Mouse (Mus musculus): ENCODE measurements around the gene Opcml. TPM values are rescaled to one million over a fixed set of nuclear protein-coding genes. Genes with fewer than 3 reads are reported as not detected.

Gene Opcml
- polyA plus RNA-seq, 1 experiment from 2014 or later: 7.6 TPM

DNA sequence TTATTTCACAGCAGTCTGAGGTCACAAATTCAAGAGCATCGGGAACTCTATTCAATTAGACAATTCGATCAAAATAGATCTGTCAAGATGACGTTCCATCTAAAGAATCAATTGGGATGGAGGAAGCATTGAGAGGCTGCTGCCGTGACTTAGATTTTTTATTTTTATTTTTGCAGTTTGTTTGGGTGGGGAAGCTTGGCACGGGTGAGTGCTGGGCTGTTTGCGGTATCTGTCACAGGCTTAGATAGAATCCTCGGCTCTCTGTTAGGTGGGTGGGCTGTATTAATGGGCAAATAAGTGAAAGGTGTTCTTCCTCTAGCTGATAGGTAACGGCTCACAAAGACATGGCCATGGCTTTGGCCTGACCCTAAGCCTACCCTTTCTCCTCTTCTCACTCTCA lies 654.4 kb downstream of the Opcml start:
- no peak overlapping the region for H3K9ac ChIP-seq (replicated peaks; ENCODE audit: low read depth, low read length)
- no peak for ATAC-seq (ENCODE audit: insufficient number of reproducible peaks, insufficient read depth, low FRiP score, low read depth)
- no peaks in the 10 kb centered on the region for H3K4me1 ChIP-seq (ENCODE audit: control insufficient read depth, insufficient read depth, low read length)
- WGBS: 67% methylated on average over 8 of the region's 8 CpGs
- no peak overlapping the region for H3K27ac ChIP-seq (ENCODE audit: low read length)
- H3K9me3 ChIP-seq (ENCODE audit: control insufficient read depth, low read depth, low read length): no peaks in the 10 kb centered on the region
- no peak overlapping the region for H3K4me2 ChIP-seq (replicated peaks; ENCODE audit: low read depth, low read length)
- H3K4me3 ChIP-seq (ENCODE audit: low read depth, low read length): no peak overlapping the region
- H3K36me3 ChIP-seq (ENCODE audit: control insufficient read depth, insufficient read depth, low read length): no peaks in the 10 kb centered on the region
- H3K27me3 ChIP-seq (ENCODE audit: control insufficient read depth, insufficient read depth, low read length): no peaks in the 10 kb centered on the region

DNA sequence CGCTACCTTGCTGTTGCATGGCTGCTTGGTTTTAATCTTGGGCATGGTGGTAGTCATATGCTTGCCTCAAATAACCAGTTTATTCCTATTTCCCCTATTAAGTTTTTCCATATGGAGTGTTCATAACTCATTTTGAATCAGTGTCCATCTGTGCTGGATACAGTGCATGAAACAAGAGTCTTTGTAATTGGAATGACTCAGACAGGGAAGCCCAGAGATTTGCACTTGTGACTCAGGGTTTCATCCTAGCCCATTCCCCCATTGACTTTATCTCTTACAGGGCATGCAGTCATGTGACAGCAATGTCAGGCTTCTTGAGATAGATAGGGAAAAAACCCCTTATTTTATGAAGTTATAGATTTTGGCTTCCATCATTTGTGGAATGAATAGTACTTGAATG lies 655.3 kb downstream of the Opcml start:
- H3K9me3 ChIP-seq (ENCODE audit: control insufficient read depth, low read depth, low read length): no peaks in the 10 kb centered on the region
- H3K27ac ChIP-seq (ENCODE audit: low read length): no peak overlapping the region
- WGBS: 93% methylated on average over 1 of the region's 1 CpGs
- H3K4me1 ChIP-seq (ENCODE audit: control insufficient read depth, insufficient read depth, low read length): no peaks in the 10 kb centered on the region
- no peak overlapping the region for H3K4me3 ChIP-seq (ENCODE audit: low read depth, low read length)
- no peaks in the 10 kb centered on the region for H3K36me3 ChIP-seq (ENCODE audit: control insufficient read depth, insufficient read depth, low read length)
- H3K27me3 ChIP-seq (ENCODE audit: control insufficient read depth, insufficient read depth, low read length): no peaks in the 10 kb centered on the region
- no peak overlapping the region for H3K9ac ChIP-seq (replicated peaks; ENCODE audit: low read depth, low read length)
- no peak overlapping the region for H3K4me2 ChIP-seq (replicated peaks; ENCODE audit: low read depth, low read length)
- no peak for ATAC-seq (ENCODE audit: insufficient number of reproducible peaks, insufficient read depth, low FRiP score, low read depth)

DNA sequence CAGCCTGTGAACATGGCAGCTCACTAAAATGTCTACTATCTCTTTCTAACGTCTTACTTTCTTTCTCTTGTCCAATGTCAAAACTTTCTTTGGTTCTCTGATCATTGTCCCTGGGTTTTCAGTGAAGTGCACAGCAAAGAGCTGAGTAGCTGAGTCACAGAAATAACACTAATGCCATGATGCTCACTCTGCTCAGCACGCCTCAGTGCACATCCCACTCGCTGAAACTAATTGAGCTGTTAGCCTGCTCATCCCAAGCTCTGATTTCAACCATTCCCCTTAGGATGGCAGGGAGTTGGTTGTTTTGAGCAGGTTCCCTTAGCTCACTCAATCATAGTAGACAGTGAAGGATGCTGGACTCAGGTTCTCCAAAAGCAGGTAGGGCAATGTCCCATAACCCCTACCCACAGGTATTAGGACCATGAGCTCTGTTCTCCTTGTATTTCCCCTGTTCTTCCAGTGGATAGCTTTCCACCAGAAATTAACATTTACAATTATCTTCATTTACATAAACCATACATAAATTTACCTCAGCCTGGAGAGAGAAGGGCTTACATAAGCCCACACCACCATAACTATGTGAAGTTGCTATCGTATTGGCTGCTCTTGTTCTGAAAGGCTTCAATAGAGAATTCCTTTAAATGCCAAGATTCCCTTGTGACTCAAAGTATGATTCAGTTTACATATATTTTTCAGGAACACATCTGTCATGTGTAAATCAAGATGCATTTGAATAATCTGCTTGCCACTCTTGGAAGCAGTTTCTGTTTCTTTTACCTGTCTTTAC lies 655.9 kb downstream of the Opcml start:
- no peak for ATAC-seq (ENCODE audit: insufficient number of reproducible peaks, insufficient read depth, low FRiP score, low read depth)
- Histone ChIP-seq H3K27ac (ENCODE audit: low read length) (no peak overlapping the region), H3K9ac (replicated peaks; ENCODE audit: low read depth, low read length) (no peak overlapping the region), H3K4me1 (ENCODE audit: control insufficient read depth, insufficient read depth, low read length) (no peaks in the 10 kb centered on the region), H3K36me3 (ENCODE audit: control insufficient read depth, insufficient read depth, low read length) (no peaks in the 10 kb centered on the region), H3K27me3 (ENCODE audit: control insufficient read depth, insufficient read depth, low read length) (no peaks in the 10 kb centered on the region), H3K4me3 (ENCODE audit: low read depth, low read length) (no peak overlapping the region), H3K9me3 (ENCODE audit: control insufficient read depth, low read depth, low read length) (no peaks in the 10 kb centered on the region), H3K4me2 (replicated peaks; ENCODE audit: low read depth, low read length) (no peak overlapping the region)
- WGBS: 89% methylated on average over 4 of the region's 4 CpGs

DNA sequence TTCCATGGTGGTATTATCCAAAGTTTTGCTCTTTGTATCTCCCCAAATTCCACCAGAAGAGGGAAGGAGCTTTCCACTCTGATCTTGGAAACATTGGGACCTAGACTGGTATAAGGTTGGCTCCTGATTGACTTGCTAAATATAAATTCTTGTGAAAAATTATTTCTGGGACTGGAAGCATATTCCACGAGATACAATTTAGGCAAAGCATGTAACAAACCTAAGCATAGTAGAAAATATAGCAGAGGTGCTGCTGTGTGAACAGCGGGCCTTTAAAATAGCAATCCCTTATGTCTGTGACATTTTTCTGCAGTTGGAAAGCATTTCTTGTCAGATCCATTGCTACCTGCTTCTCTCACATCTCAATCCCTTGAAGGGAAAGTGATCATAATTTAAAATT lies 661.9 kb downstream of the Opcml start:
- WGBS: 75% methylated on average over 2 of the region's 2 CpGs
- H3K27me3 ChIP-seq (ENCODE audit: control insufficient read depth, insufficient read depth, low read length): no peaks in the 10 kb centered on the region
- H3K27ac ChIP-seq (ENCODE audit: low read length): no peak overlapping the region

DNA sequence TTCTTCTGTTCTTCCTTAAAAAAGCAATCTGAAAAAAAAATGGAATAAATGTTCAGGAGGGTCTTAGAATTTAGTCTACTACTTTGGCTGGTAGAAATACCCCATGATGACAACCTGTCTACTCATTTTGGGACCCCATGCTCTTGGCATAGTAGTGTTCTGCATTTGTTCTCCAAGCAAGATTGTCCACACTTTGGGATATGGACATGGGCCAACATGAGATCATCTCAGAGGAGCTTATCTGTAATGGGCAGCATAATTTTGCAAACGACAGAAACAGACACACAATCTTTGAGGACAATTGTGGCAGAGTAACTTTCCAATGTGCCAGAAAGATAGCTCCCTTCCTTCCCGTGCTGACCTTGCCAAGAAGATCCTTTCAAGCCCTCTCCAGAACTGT lies 662.5 kb downstream of the Opcml start:
- Histone ChIP-seq H3K27ac (ENCODE audit: low read length) (no peak overlapping the region), H3K4me3 (ENCODE audit: low read depth, low read length) (no peak overlapping the region), H3K4me1 (ENCODE audit: control insufficient read depth, insufficient read depth, low read length) (no peaks in the 10 kb centered on the region), H3K27me3 (ENCODE audit: control insufficient read depth, insufficient read depth, low read length) (no peaks in the 10 kb centered on the region), H3K36me3 (ENCODE audit: control insufficient read depth, insufficient read depth, low read length) (no peaks in the 10 kb centered on the region), H3K4me2 (replicated peaks; ENCODE audit: low read depth, low read length) (no peak overlapping the region), H3K9ac (replicated peaks; ENCODE audit: low read depth, low read length) (no peak overlapping the region), H3K9me3 (ENCODE audit: control insufficient read depth, low read depth, low read length) (no peaks in the 10 kb centered on the region)
- no peak for ATAC-seq (ENCODE audit: insufficient number of reproducible peaks, insufficient read depth, low FRiP score, low read depth)
- WGBS: 79% methylated on average over 2 of the region's 2 CpGs

More for the DNA sequence above, 661.9 kb downstream of the Opcml start:
- Histone ChIP-seq H3K9ac (replicated peaks; ENCODE audit: low read depth, low read length) (no peak overlapping the region), H3K9me3 (ENCODE audit: control insufficient read depth, low read depth, low read length) (no peaks in the 10 kb centered on the region), H3K36me3 (ENCODE audit: control insufficient read depth, insufficient read depth, low read length) (no peaks in the 10 kb centered on the region), H3K4me3 (ENCODE audit: low read depth, low read length) (no peak overlapping the region), H3K4me2 (replicated peaks; ENCODE audit: low read depth, low read length) (no peak overlapping the region), H3K4me1 (ENCODE audit: control insufficient read depth, insufficient read depth, low read length) (no peaks in the 10 kb centered on the region)
- ATAC-seq (ENCODE audit: insufficient number of reproducible peaks, insufficient read depth, low FRiP score, low read depth): no peak

DNA sequence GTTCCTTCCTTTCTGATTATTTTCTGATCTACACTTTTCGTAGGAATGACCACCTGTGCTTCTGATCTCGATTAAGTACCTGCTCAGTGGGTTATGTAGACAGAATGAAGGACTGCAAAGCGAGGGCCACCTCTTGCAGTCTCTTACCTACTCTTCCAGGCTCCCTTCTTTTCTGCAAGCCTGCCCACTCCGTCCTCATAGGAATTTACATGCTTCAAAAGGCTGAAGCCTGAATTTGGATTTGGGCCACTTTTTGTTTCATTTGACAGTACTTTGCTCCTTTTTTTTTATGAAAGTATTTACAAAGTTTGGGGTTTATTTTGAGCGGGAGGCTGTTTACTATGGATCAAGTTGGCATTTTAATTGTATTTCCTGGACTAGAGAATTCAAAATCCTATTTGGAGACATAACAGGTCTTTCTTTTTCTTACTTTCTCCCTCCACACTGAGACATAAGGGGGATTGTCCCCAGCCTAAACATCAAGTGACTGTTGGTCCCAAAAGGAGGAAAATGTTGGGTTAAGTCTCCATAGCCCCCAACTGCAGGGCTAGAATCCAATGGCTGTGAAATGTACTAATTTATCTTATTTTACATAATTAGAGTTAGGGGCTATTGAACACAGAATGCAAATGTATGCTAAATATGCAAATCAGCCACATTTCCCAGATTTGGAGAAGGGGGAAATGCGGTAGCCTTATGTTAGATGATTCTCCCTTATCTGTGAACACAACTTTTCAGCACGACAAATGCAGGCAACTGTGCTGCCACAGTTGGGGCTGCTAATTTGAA lies 667.6 kb downstream of the Opcml start:
- Histone ChIP-seq H3K4me1 (ENCODE audit: control insufficient read depth, insufficient read depth, low read length) (no peaks in the 10 kb centered on the region), H3K27me3 (ENCODE audit: control insufficient read depth, insufficient read depth, low read length) (no peaks in the 10 kb centered on the region), H3K4me2 (replicated peaks; ENCODE audit: low read depth, low read length) (no peak overlapping the region), H3K9me3 (ENCODE audit: control insufficient read depth, low read depth, low read length) (no peaks in the 10 kb centered on the region), H3K4me3 (ENCODE audit: low read depth, low read length) (no peak overlapping the region), H3K9ac (replicated peaks; ENCODE audit: low read depth, low read length) (no peak overlapping the region), H3K36me3 (ENCODE audit: control insufficient read depth, insufficient read depth, low read length) (no peaks in the 10 kb centered on the region), H3K27ac (ENCODE audit: low read length) (no peak overlapping the region)
- no peak for ATAC-seq (ENCODE audit: insufficient number of reproducible peaks, insufficient read depth, low FRiP score, low read depth)
- WGBS: 71% methylated on average over 7 of the region's 7 CpGs

DNA sequence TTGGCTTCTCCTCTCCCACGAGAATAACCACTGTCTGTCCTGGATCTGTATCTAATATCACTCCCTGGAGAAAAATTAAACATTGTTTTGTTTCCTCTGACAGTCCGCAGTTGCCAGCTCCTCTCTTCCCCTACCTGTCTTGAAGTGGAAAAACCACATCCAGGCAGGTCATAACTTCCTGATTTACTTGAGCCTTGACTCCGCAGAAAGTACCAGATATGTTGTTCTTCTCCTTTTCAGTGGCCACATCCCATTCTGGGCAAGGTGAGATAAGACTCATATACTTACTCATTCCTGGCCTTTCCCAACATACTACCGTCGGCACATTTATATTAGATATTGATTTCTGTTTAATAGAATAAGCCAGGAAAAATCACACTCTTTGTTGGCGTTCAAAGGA lies 673.0 kb downstream of the Opcml start:
- H3K4me1 ChIP-seq (ENCODE audit: control insufficient read depth, insufficient read depth, low read length): no peaks in the 10 kb centered on the region
- H3K36me3 ChIP-seq (ENCODE audit: control insufficient read depth, insufficient read depth, low read length): no peaks in the 10 kb centered on the region
- ATAC-seq (ENCODE audit: insufficient number of reproducible peaks, insufficient read depth, low FRiP score, low read depth): no peak
- H3K9ac ChIP-seq (replicated peaks; ENCODE audit: low read depth, low read length): no peak overlapping the region
- no peaks in the 10 kb centered on the region for H3K9me3 ChIP-seq (ENCODE audit: control insufficient read depth, low read depth, low read length)
- 59% methylated on average over 6 of the region's 6 CpGs for WGBS
- H3K27me3 ChIP-seq (ENCODE audit: control insufficient read depth, insufficient read depth, low read length): no peaks in the 10 kb centered on the region
- no peak overlapping the region for H3K4me2 ChIP-seq (replicated peaks; ENCODE audit: low read depth, low read length)
- no peak overlapping the region for H3K4me3 ChIP-seq (ENCODE audit: low read depth, low read length)
- H3K27ac ChIP-seq (ENCODE audit: low read length): no peak overlapping the region

DNA sequence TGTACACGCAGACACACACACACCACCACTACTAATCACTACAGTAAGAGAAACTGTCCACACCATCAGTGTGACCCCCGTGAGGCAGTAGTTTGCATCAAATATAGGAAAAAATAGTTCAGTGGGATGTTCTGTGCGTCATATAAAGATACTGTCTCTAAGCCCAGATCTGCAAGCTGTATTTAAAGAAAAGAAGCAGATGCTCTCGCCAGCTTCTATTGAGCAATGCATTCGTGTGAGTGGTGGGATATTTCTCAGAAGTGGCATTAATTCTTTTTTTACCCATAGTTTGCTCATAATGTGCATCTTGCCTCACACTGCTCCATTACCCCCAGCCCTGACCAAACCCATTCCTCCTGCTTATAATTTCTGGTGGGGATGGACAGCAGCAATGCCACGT lies 678.8 kb downstream of the Opcml start:
- no peaks in the 10 kb centered on the region for H3K27me3 ChIP-seq (ENCODE audit: control insufficient read depth, insufficient read depth, low read length)
- no peak overlapping the region for H3K9ac ChIP-seq (replicated peaks; ENCODE audit: low read depth, low read length)
- H3K9me3 ChIP-seq (ENCODE audit: control insufficient read depth, low read depth, low read length): no peaks in the 10 kb centered on the region
- H3K4me2 ChIP-seq (replicated peaks; ENCODE audit: low read depth, low read length): no peak overlapping the region
- H3K27ac ChIP-seq (ENCODE audit: low read length): no peak overlapping the region
- H3K4me1 ChIP-seq (ENCODE audit: control insufficient read depth, insufficient read depth, low read length): no peaks in the 10 kb centered on the region
- no peak overlapping the region for H3K4me3 ChIP-seq (ENCODE audit: low read depth, low read length)
- no peak for ATAC-seq (ENCODE audit: insufficient number of reproducible peaks, insufficient read depth, low FRiP score, low read depth)
- WGBS: 83% methylated on average over 6 of the region's 6 CpGs
- H3K36me3 ChIP-seq (ENCODE audit: control insufficient read depth, insufficient read depth, low read length): no peaks in the 10 kb centered on the region

Data from stomach, embryonic 14.5 days (tissue).